Mouse (Mus musculus): ENCODE data around the gene Ppp1r14c. TPM values are rescaled to one million over a fixed set of nuclear protein-coding genes. Genes with fewer than 3 reads are reported as not detected.

Ppp1r14c gene
- total RNA-seq (2023): not detected

DNA sequence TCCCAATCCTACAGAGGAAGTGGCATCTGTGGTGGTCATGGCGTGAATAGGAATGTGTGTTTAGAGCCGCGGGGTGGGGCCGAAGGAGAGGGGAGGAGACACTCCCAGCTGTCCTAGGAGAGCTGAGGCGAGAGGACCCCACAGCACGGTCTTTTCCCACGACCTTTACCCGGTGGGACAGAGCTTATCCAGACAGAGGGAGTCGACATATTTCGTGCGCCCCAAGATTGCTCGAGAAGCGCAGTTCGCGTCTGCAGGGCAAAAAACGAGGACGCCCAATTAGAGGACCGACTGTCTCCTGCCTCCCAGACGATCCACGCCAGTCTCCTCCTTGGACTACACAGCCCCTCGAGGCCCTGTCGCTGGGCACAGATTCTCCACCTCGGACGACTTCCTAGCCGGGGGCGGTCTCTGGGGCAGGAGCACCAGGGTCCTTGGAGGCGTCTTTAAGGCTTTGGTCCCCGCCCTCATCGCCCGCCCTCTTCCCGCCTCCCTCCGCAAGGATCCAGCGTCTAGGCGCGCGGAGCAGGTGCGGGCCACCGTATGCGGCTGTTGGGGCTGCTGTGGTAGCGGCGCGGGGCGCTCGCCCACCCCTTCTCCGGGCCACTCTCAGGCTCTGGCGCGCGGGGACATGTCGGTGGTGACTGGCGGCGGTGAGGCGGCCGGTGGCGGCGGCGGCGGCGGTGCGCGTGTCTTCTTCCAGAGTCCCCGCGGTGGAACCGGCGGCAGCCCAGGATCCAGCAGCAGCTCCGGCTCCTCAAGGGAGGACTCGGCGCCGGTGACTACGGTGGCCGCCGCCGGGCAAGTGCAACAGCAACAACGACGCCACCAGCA lies at the start of gene Ppp1r14c:
Gene Ppp1r14c (plus strand): TSS at position 22 of the 834 bp plus-strand sequence.

Other genes starting within 250 kb of the Ppp1r14c start
- gene H60c, start 98.3 kb upstream of the Ppp1r14c start, total RNA-seq (2023): not detected
- gene Iyd, start 174.2 kb downstream of the Ppp1r14c start, total RNA-seq (2023): under 1 TPM in 1 of 2 experiments, not detected in 1; 0.47 TPM